Mouse (Mus musculus): ENCODE measurements around the gene Gm26558.

- no peak for TF ChIP-seq RAD21 (IDR thresholded peaks at IDR 0.05; ENCODE audit: low read depth, low read length)
- TF ChIP-seq ELF1 (IDR thresholded peaks at IDR 0.05; ENCODE audit: low read depth, low read length) = no peak
- no peak for TF ChIP-seq CTCF (IDR thresholded peaks at IDR 0.05 in 2 of 3, conservative IDR thresholded peaks at IDR 0.05 in 1 of 3; ENCODE audit: control insufficient read depth in 1 of 3, insufficient read depth in 1 of 3, low read depth in 2 of 3, low read length in 3 of 3, poor library complexity in 1 of 3, severe bottlenecking in 1 of 3)
- no peak for TF ChIP-seq GABPA (IDR thresholded peaks at IDR 0.05; ENCODE audit: low read depth, low read length)
- TF ChIP-seq ETS1 (IDR thresholded peaks at IDR 0.05; ENCODE audit: low read depth, low read length) = no peak
- TF ChIP-seq GATA1 (IDR thresholded peaks at IDR 0.05; ENCODE audit: low read depth, low read length) = no peak
- no peak for TF ChIP-seq EP300 (IDR thresholded peaks at IDR 0.05; ENCODE audit: low read depth in 1 of 2, low read length in 2 of 2)
- no peak for TF ChIP-seq RCOR1 (IDR thresholded peaks at IDR 0.05; ENCODE audit: low read depth, low read length)
- TF ChIP-seq E2F4 (IDR thresholded peaks at IDR 0.05; ENCODE audit: borderline replicate concordance, low read depth, low read length) = no peak
- TF ChIP-seq BHLHE40 (IDR thresholded peaks at IDR 0.05; ENCODE audit: borderline replicate concordance, low read depth, low read length) = no peak
- no peak for TF ChIP-seq CHD2 (IDR thresholded peaks at IDR 0.05; ENCODE audit: low read length)
- TF ChIP-seq POLR2A (IDR thresholded peaks at IDR 0.05; ENCODE audit: control insufficient read depth in 1 of 2, insufficient read depth in 1 of 2, low read depth in 1 of 2, low read length in 2 of 2, poor library complexity in 1 of 2) = no peak
- no peak for TF ChIP-seq ZKSCAN1 (IDR thresholded peaks at IDR 0.05; ENCODE audit: low read depth, low read length)
These were observed 33.5 kb downstream of the Gm26558 start for GRCm38 (mm10) chr2:70628397-70628796.
